Mouse (Mus musculus) cerebellum, adult 2 months (tissue): Measurements from ENCODE around the gene A230050P20Rik. TPM values are rescaled to one million over a fixed set of nuclear protein-coding genes. Genes with fewer than 3 reads are reported as not detected.

Experiments used
- DNase-seq, 2 experiments: peaks; one replicate each; pipeline ENCODE4 v3.0.0; 2021
- H3K27ac ChIP-seq: fragments of 200-500 bp; 2 replicates; pipeline ENCODE4 v1.5.1; 2012; ENCODE audit warnings: low read length, control low read depth, inconsistent platforms; ENCODE audit not compliant: insufficient read depth
- H3K27me3 ChIP-seq: fragments of 200-500 bp; 2 replicates; pipeline ENCODE4 v1.6.1; 2012; ENCODE audit warnings: inconsistent platforms, mild to moderate bottlenecking, low read length, moderate library complexity; ENCODE audit not compliant: control insufficient read depth, insufficient read depth
- H3K4me1 ChIP-seq: fragments of 200-500 bp; 2 replicates; pipeline ENCODE4 v1.6.1; 2011; ENCODE audit warnings: low read length; ENCODE audit not compliant: control insufficient read depth, insufficient read depth
- H3K4me3 ChIP-seq: fragments of 200-500 bp; replicated peaks from 2 replicates; pipeline ENCODE3; 2011; ENCODE audit warnings: mild to moderate bottlenecking, low read depth, low read length, control low read depth; ENCODE audit not compliant: insufficient read depth
- CTCF ChIP-seq: fragments of 200-500 bp; IDR thresholded peaks from 2 replicates; pipeline ENCODE4 v1.5.1; 2011; ENCODE audit warnings: low read depth, mild to moderate bottlenecking, control low read depth, low read length, moderate library complexity, borderline replicate concordance; ENCODE audit not compliant: insufficient read depth
- POLR2A ChIP-seq: fragments of 200-500 bp; IDR thresholded peaks from 2 replicates; pipeline ENCODE4 v1.6.1; 2011; ENCODE audit warnings: low read length, control low read depth, borderline replicate concordance; ENCODE audit not compliant: insufficient read depth
- WGBS: fragments of 180-500 bp; shearing (Covaris S2); methylation state at CpG from one replicate; pipeline ENCODE4 v1.1.7; 2018; 5-methylcytosine and 5-hydroxymethylcytosine counted together
- polyA plus RNA-seq: library from polyadenylated mRNA; depleted of rRNA; stranded (reverse); fragments of >200 nt; gene quantifications from 2 replicates; pipeline ENCODE4 v1.2.3, GENCODE M21; 2012; rRNA removed

Gene A230050P20Rik
- polyA plus RNA-seq, 1 experiment, result 171 TPM

GRCm38 (mm10) chr9:20902174-20902491, 33.7 kb downstream of the A230050P20Rik start:
- peaks cover 5% of the 10 kb centered on the region for H3K4me1 ChIP-seq
- no peaks in the 10 kb centered on the region for H3K27me3 ChIP-seq
- TF ChIP-seq CTCF (no peak), POLR2A (no peak)
- no peak overlapping the region for H3K27ac ChIP-seq
- no peak overlapping the region for H3K4me3 ChIP-seq
- WGBS, result 21% methylated on average over 6 of the region's 6 CpGs
- DNase-seq, result no peak

- Histone ChIP-seq H3K27me3 (no peaks in the 10 kb centered on the region), H3K4me1 (no peaks in the 10 kb centered on the region), H3K27ac (no peak overlapping the region), H3K4me3 (no peak overlapping the region)
- WGBS, result 61% methylated on average over 9 of the region's 9 CpGs
- no peak for TF ChIP-seq CTCF
- no peak for TF ChIP-seq POLR2A
- no peak for DNase-seq
Observed at GRCm38 (mm10) chr9:20909948-20910347, 41.5 kb downstream of the A230050P20Rik start.

- Histone ChIP-seq H3K4me3 (no peak overlapping the region), H3K27me3 (no peaks in the 10 kb centered on the region), H3K4me1 (no peaks in the 10 kb centered on the region), H3K27ac (no peak overlapping the region)
- WGBS, result 83% methylated on average over 4 of the region's 4 CpGs
- DNase-seq, result no peak
- TF ChIP-seq CTCF (peak; percentile 19; the same call in 1 of the 2 replicates), POLR2A (no peak)
Observed at GRCm38 (mm10) chr9:20916160-20916559, 47.7 kb downstream of the A230050P20Rik start.

- no peak overlapping the region for H3K4me3 ChIP-seq
- no peak for TF ChIP-seq POLR2A
- TF ChIP-seq CTCF, result no peak
- H3K4me1 ChIP-seq, result no peaks in the 10 kb centered on the region
- 93% methylated on average over 3 of the region's 3 CpGs for WGBS
- DNase-seq, result no peak
- H3K27ac ChIP-seq, result no peak overlapping the region
- H3K27me3 ChIP-seq, result no peaks in the 10 kb centered on the region
Observed at GRCm38 (mm10) chr9:20923258-20923657, 54.8 kb downstream of the A230050P20Rik start.

Other genes starting within 250 kb of the A230050P20Rik start
- gene Ubl5, start 225.8 kb upstream of the A230050P20Rik start, polyA plus RNA-seq, result 571 and 579 TPM in 2 replicates
- 38.2 and 41.8 TPM in 2 replicates for gene Fbxl12, start 223.9 kb upstream of the A230050P20Rik start, polyA plus RNA-seq
- gene Pin1, start 216.5 kb upstream of the A230050P20Rik start, polyA plus RNA-seq, result 38.8 and 39.6 TPM in 2 replicates
- gene Olfm2, start 122.3 kb upstream of the A230050P20Rik start, polyA plus RNA-seq, result 45.4 and 54.1 TPM in 2 replicates
- gene Col5a3, start 53.6 kb upstream of the A230050P20Rik start, polyA plus RNA-seq, result 3.0 and 3.5 TPM in 2 replicates
- not detected in 2 replicates for gene Rdh8, start 50.1 kb upstream of the A230050P20Rik start, polyA plus RNA-seq
- 11.1 and 12.4 TPM in 2 replicates for gene Angptl6, start 11.1 kb downstream of the A230050P20Rik start, polyA plus RNA-seq
- gene Ppan, start 19.5 kb downstream of the A230050P20Rik start, polyA plus RNA-seq, result 45.3 and 50.2 TPM in 2 replicates
- gene Eif3g, start 30.0 kb downstream of the A230050P20Rik start, polyA plus RNA-seq, result 129 and 130 TPM in 2 replicates
- gene Dnmt1, start 91.2 kb downstream of the A230050P20Rik start, polyA plus RNA-seq, result 45.0 and 45.3 TPM in 2 replicates
- 1.8 and 1.9 TPM in 2 replicates for gene S1pr2, start 108.1 kb downstream of the A230050P20Rik start, polyA plus RNA-seq
- gene Mrpl4, start 134.1 kb downstream of the A230050P20Rik start, polyA plus RNA-seq, result 135 and 139 TPM in 2 replicates
- 1.4 and 1.6 TPM in 2 replicates for gene Icam1, start 147.3 kb downstream of the A230050P20Rik start, polyA plus RNA-seq
- 0.32 and 0.65 TPM in 2 replicates for gene Icam4, start 160.7 kb downstream of the A230050P20Rik start, polyA plus RNA-seq
- 1.6 and 2.5 TPM in 2 replicates for gene Icam5, start 163.4 kb downstream of the A230050P20Rik start, polyA plus RNA-seq
- 1.0 TPM in 1 of 2 replicates, not detected in the other for gene Zglp1, start 198.5 kb downstream of the A230050P20Rik start, polyA plus RNA-seq
- gene Gm49373, start 204.5 kb downstream of the A230050P20Rik start, polyA plus RNA-seq, result 1.8 and 2.2 TPM in 2 replicates
- 78.0 and 83.9 TPM in 2 replicates for gene Fdx1l, start 205.0 kb downstream of the A230050P20Rik start, polyA plus RNA-seq
- 2.6 and 4.1 TPM in 2 replicates for gene Gm38431, start 223.4 kb downstream of the A230050P20Rik start, polyA plus RNA-seq
- 29.9 and 31.4 TPM in 2 replicates for gene Raver1, start 223.4 kb downstream of the A230050P20Rik start, polyA plus RNA-seq